25 mouse cellular contexts compared by ENCODE assay signal in the genomic region with DNA sequence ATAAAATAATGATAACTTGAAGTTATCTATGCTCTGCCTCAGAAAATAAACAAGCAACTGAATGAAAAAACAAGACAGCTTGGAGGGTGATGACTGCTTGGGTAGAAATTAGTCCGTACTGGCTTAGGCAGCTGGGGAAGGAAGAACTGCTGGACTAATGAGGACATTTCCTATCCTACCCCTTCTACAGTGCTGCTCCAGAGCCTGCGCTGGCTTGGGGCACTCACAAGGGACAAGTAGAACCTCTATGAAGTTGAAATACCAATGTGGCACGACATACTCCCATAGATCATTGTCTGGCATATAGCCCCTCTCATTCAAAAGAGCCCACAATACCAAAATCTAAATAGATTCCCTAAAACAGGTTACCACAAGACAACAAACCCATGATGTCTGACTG.
DNase-seq lines count a peak whose midpoint lies in the region; ATAC-seq and TF ChIP-seq lines count a peak whose summit lies in the region.
"Had no signal": no experiment of that assay in that cellular context is flagged by ENCODE, and none has a peak within 500 bp of the region (broad histone marks: within the 10 kb centered on the region; RNA-seq: fewer than 3 reads in every experiment).

No protein-coding gene starts in this region.

- H3K4me2 ChIP-seq in heart, embryonic 12.5 days, result no peak overlapping the region
- no peak overlapping the region for H3K4me2 ChIP-seq in lung, embryonic 14.5 days
- H3K4me2 ChIP-seq in midbrain, embryonic 15.5 days, result no peak overlapping the region
- H3K4me2 ChIP-seq: neural tube, embryonic 12.5 days had no signal

- no peak overlapping the region for H3K4me3 ChIP-seq in heart, embryonic 12.5 days
- H3K4me3 ChIP-seq in lung, embryonic 14.5 days (ENCODE audit: low read depth, low read length), result no peak overlapping the region
- no peak overlapping the region for H3K4me3 ChIP-seq in midbrain, embryonic 15.5 days
- H3K4me3 ChIP-seq: embryonic facial prominence, embryonic 10.5 days; heart, adult 2 months; limb, embryonic 10.5 days; megakaryocyte, embryonic 14.5 days; neural tube, embryonic 12.5 days had no signal

- no peaks in the 10 kb centered on the region for H3K9me3 ChIP-seq in heart, embryonic 12.5 days (replicated peaks)
- H3K9me3 ChIP-seq in lung, embryonic 14.5 days (ENCODE audit: low read depth, low read length), result no peaks in the 10 kb centered on the region
- H3K9me3 ChIP-seq in midbrain, embryonic 15.5 days, result no peaks in the 10 kb centered on the region
- H3K9me3 ChIP-seq: embryonic facial prominence, embryonic 10.5 days; limb, embryonic 10.5 days; megakaryocyte, embryonic 14.5 days; neural tube, embryonic 12.5 days had no signal

- TF ChIP-seq CTCF in lung, embryonic 14.5 days (IDR thresholded peaks at IDR 0.05; ENCODE audit: low read depth), result no peak

- 0 out of 2 replicates have a peak, but pooled peaks cover 2% of the 10 kb centered on the region for H3K4me1 ChIP-seq in heart, embryonic 12.5 days (replicated peaks)
- H3K4me1 ChIP-seq in lung, embryonic 14.5 days (ENCODE audit: insufficient read depth), result no peaks in the 10 kb centered on the region
- no peaks in the 10 kb centered on the region for H3K4me1 ChIP-seq in midbrain, embryonic 15.5 days
- H3K4me1 ChIP-seq: limb, embryonic 10.5 days; megakaryocyte, embryonic 14.5 days had no signal

- H3K9ac ChIP-seq in heart, embryonic 12.5 days, result no peak overlapping the region
- no peak overlapping the region for H3K9ac ChIP-seq in lung, embryonic 14.5 days
- no peak overlapping the region for H3K9ac ChIP-seq in midbrain, embryonic 15.5 days
- H3K9ac ChIP-seq: liver, postnatal 0 days; neural tube, embryonic 12.5 days had no signal

- H3K36me3 ChIP-seq in heart, embryonic 12.5 days, result no peaks in the 10 kb centered on the region
- no peaks in the 10 kb centered on the region for H3K36me3 ChIP-seq in lung, embryonic 14.5 days (ENCODE audit: insufficient read depth)
- no peaks in the 10 kb centered on the region for H3K36me3 ChIP-seq in midbrain, embryonic 15.5 days (replicated peaks)
- H3K36me3 ChIP-seq: embryonic facial prominence, embryonic 10.5 days; neural tube, embryonic 12.5 days had no signal

- ATAC-seq in heart, embryonic 12.5 days (ENCODE audit: insufficient number of reproducible peaks, low FRiP score), result no peak
- ATAC-seq in lung, embryonic 14.5 days (ENCODE audit: insufficient read depth), result 0 out of 2 replicates have a peak, but pooled peaks have one; percentile 2
- no peak for ATAC-seq in midbrain, embryonic 15.5 days (replicated peaks)
- ATAC-seq: activated CD4-positive, CD25-positive, alpha-beta regulatory T cell, adult 4 months; intestine, postnatal 0 days; liver, postnatal 0 days had no signal

- H3K27me3 ChIP-seq in heart, embryonic 12.5 days (replicated peaks), result no peaks in the 10 kb centered on the region
- H3K27me3 ChIP-seq in lung, embryonic 14.5 days (ENCODE audit: insufficient read depth, low read length), result no peaks in the 10 kb centered on the region
- no peaks in the 10 kb centered on the region for H3K27me3 ChIP-seq in midbrain, embryonic 15.5 days (replicated peaks)
- H3K27me3 ChIP-seq: megakaryocyte, embryonic 14.5 days; neural tube, embryonic 12.5 days had no signal

- 47% methylated on average over 3 of the region's 3 CpGs for WGBS in heart, embryonic 12.5 days
- WGBS in lung, embryonic 14.5 days, result 62% methylated on average over 3 of the region's 3 CpGs
- WGBS in midbrain, embryonic 15.5 days, result 74% methylated on average over 3 of the region's 3 CpGs

- no peak overlapping the region for H3K27ac ChIP-seq in heart, embryonic 12.5 days (ENCODE audit: poor library complexity, severe bottlenecking)
- H3K27ac ChIP-seq in lung, embryonic 14.5 days (ENCODE audit: low read depth), result no peak overlapping the region
- H3K27ac ChIP-seq in midbrain, embryonic 15.5 days, result 0 out of 2 replicates have a peak overlapping the region, but pooled peaks have one; percentile 2
- H3K27ac ChIP-seq: embryonic facial prominence, embryonic 10.5 days; heart, adult 2 months; limb, embryonic 10.5 days; neural tube, embryonic 12.5 days had no signal

- DNase-seq in heart, adult 8-10 months (ENCODE audit: low spot score), result peak; percentile 4
- no peak for DNase-seq in lung, embryonic 14.5 days
- DNase-seq in lung, postnatal 10 days, result no peak
- peak; percentile 6 for DNase-seq in MN1 (ENCODE audit: low spot score)
- no peak for DNase-seq in right cerebral cortex, adult 18-20 months
- DNase-seq: adrenal gland, adult 8-10 months; B cell, adult 2 months; cerebellum, adult 11-12 months; gastrocnemius, postnatal 25 days; heart, adult 2 months; heart, postnatal 4 days; kidney, postnatal 4 days; liver; liver, postnatal 0 days; lung, postnatal 14 days; retina, postnatal 1 day; thymus, postnatal 25 days had no signal

Comparison
In these comparisons a context has a peak if more than half of its experiments do, and no peak if none do; other contexts are left out.
1. DNase-seq: peak in heart, adult 8-10 months (single experiment) and MN1 (single experiment); none in lung, embryonic 14.5 days (single experiment), lung, postnatal 10 days (single experiment) and right cerebral cortex, adult 18-20 months (single experiment).